Mouse (Mus musculus) layer of hippocampus, adult 2 months (tissue): ENCODE measurements around the gene Apc2. TPM values are rescaled to one million over a fixed set of nuclear protein-coding genes. Genes with fewer than 3 reads are reported as not detected.
"Not testable (repeated sequence)": the region's sequence is repeated elsewhere in the genome, so short reads cannot be mapped to it uniquely, and the experiment has no call there.

Experiments used
- DNase-seq, 2 experiments: peaks; one replicate each; pipeline ENCODE4 v3.0.0; 2022; ENCODE audit warnings: low spot score in 2 of 2
- H3K27ac ChIP-seq: fragments of 200-600 bp; 2 replicates; pipeline ENCODE4 v1.8.1; 2022
- H3K4me3 ChIP-seq: fragments of 200-600 bp; 2 replicates; pipeline ENCODE4 v1.8.1; 2022; ENCODE audit warnings: mild to moderate bottlenecking
- CTCF ChIP-seq: fragments of 200-600 bp; conservative IDR thresholded peaks from 2 replicates; pipeline ENCODE4 v1.8.1; 2022; ENCODE audit warnings: antibody characterized with exemption, mild to moderate bottlenecking, moderate library complexity
- total RNA-seq, 2 experiments: library from RNA; stranded (reverse); gene quantifications; 2 replicates each; pipeline ENCODE4 v1.2.3; 2021

Gene Apc2
- total RNA-seq, 2 experiments from 2014 or later: 98.3 to 110 TPM

DNA sequence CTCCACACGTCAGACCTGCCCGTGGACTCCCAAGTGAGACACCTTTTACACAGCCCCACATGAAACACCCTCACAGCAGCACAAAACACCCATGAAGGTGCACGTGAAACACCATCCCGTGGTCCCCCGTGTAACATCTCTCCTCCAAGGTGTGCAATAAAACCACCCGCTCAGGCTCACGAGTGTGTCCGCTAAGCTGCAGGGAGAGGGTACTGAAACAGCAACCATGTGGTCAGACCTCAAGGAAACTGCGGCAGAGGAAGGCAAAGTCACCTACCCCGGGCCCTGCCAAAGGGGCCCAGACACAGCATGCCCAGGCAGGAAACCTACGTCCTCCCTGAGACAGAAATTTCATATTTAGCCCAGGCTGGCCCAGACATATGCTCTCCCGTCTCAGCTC, 40.5 kb downstream of the Apc2 start:
- DNase-seq: no peak
- no peak overlapping the region for H3K27ac ChIP-seq
- no peak overlapping the region for H3K4me3 ChIP-seq
- no peak for TF ChIP-seq CTCF

DNA sequence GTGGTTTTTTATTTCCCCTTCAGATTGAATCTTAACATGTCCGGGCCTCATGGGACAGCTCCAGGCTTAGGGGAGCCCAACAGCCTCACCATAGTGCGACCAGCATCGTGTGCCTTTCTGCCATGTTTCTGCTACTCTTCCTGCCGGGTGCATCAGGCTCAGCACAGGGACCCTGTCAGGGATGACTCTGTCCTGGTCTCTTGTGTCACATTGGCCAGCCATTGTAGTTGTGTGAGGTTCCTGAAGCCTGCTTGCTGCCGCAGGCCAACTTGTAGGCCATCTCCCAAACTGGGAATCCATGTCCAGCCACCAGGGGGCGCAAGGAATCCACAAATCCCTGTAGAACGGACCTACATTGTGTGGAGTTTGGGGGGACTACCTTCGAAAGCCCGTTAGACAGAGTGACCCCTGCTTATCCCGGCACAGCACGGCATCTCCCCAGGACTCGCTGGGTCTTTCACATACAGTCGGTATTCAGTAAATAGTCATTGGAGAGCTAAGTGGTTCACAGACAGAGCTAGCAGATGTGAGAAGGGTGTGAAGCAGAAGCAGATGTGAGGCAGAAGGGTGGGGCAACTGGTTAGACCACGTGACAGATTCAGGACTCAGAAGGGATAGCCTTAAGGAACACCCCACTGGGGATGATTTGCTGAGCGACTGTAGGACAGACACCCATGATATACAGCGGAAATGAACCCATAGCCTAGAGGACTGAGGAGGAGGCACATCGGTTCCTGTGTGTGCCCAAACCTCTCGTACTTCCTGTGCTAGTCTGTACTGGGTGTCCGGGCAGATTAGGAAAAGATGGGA, 44.4 kb downstream of the Apc2 start:
- Histone ChIP-seq H3K4me3 (no peak overlapping the region), H3K27ac (no peak overlapping the region)
- TF ChIP-seq CTCF: peak; percentile 94
- peak; percentile 76 to 90 for DNase-seq

DNA sequence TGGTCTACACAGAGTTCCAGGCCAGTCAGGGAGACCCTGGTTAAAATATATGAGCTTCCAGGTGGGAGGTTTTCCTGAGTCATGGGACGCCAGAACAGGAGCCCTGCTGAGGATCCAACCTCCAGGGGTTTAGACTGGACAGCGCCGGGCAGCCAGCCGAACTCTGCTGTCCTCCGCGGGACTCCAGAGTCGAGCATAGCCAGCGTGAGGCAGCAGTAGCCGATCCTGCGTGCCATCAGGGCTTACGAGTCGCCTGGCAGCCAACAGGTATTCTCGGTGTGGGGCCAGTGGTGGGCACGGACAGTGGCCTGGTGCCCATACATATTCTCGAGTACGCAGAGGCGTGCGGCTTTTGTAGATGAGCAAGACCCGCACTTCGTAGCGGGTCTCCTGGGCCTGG, 45.2 kb downstream of the Apc2 start:
- no peak for TF ChIP-seq CTCF
- Histone ChIP-seq H3K27ac (no peak overlapping the region), H3K4me3 (no peak overlapping the region)
- no peak for DNase-seq

DNA sequence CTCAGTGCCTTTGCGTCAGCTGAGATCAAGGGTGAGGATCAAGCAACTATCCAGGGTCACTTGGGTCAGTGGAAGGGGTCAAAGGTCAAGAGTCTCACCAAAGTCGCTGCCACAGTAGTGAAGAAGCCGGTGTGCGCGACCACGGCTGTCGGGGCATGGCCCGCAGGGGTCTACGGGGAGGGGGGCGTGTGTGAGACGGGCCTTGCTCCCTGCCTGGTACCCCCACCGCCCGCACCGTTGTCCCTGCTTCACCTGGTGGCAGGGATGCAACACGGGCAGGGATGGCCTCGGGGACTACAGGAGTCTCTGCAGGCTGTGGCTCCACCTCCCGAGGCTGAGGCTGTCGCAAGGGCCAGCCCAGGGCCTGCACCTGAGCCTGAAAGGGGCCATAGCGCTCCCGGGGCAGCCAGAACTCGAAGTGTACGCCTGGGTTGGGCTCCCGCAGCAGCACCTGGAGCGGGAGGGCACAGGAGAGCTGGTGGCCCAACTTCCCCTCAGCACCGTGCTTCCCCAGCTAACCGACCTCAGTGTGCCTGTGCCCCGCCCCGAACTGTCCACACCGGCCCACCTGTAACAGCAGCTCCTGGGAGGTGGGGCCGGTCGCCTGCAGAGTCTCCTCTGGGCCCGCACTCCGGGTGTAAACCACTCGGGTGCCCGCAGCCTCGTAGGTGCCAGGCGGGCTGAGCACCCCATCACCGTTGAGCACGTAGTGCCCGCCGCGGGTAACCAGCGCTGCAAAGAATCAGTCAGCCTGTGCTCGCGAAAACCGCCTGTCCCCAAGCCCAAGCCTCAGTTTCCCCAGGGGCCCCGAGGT, 45.9 kb downstream of the Apc2 start:
- peak overlapping the region; percentile 44; the same call in 1 of the 2 replicates for H3K4me3 ChIP-seq
- no peak overlapping the region for H3K27ac ChIP-seq
- no peak for DNase-seq
- no peak for TF ChIP-seq CTCF

DNA sequence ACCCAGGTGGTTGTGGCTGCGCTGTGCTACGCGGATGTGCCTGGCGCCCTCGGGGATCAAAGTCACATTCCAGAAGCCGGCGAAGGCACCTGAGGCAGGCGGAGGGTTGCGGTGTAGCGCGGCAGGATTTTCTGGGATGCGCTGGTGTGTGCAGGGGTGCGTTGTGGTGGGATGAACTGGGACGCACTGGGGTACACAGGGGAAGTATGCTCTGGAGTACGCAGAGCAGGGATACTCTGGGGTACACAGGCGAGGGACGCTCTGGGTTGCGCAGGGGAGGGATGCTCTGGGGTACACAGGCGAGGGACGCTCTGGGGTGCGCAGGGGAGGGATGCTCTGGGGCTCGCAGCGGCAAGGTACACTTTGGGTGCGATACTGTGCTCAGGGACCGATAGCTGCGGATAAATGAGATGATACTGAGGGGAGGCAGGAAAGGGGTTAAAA, 46.5 kb downstream of the Apc2 start:
- H3K27ac ChIP-seq: no peak overlapping the region
- no peak for DNase-seq
- TF ChIP-seq CTCF: no peak
- peak overlapping the region; percentile 44; the same call in 1 of the 2 replicates for H3K4me3 ChIP-seq

DNA sequence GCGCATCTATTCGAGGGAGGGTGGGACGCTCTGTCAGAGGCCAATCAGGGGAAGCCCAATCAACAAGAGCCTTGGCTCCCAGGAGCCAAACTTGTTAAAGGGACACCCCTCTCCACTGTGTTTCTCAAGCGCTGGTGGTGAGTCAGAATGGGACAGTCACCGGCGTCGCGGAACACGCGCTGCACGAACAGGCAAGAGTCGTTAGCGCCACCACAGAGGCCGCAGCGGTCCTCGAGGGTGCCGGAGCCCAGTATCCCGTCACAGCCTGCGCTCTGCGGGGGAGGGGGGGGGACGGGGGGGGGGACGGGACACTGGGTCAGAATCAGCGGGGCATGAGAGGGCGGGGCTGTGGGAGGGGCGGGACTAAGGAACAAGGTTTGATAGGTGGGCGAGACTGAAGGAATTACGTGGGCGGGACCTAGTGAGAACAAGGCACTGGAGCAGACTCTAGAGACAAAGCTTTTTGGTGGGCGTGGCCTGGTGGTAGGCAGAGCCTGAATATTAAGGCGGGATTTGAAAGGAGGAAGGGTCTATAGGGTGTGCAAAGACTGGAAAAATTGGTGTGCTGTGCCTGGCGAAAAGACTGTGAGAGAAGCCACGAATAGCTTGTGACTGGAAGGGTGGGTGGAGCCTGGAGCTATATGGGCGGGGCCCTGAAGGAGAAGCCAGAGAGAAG, 47.1 kb downstream of the Apc2 start:
- peak in 1 of 2 experiments; percentile 48 for DNase-seq
- TF ChIP-seq CTCF: no peak
- Histone ChIP-seq H3K27ac (peak overlapping the region; percentile 82), H3K4me3 (peak overlapping the region; percentile 44)

DNA sequence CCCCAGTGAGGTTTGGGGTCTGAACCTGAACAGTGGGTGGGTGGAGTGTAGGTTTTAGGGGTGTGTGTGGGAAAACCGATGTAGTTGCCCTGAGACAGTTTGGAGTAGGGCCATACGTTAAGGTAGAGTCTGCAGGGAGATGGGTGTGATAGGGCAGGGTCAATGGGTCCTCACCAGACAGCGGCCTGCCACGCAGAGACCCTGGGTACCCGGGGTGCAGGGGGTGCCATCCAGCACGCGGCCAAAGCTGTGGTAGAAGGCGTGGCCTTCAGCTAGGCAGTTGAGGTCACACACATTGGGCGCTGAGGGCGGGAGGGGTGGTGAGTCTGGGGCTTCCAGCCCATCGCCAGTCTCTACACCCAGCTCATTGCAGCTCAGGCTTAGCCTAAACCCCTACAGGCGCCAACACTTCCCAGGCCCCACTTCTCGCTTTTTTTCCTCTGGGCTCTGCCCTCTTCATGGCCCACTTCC, 47.7 kb downstream of the Apc2 start:
- Histone ChIP-seq H3K4me3 (peak overlapping the region; percentile 44), H3K27ac (peak overlapping the region; percentile 82)
- TF ChIP-seq CTCF: no peak
- DNase-seq: no peak

DNA sequence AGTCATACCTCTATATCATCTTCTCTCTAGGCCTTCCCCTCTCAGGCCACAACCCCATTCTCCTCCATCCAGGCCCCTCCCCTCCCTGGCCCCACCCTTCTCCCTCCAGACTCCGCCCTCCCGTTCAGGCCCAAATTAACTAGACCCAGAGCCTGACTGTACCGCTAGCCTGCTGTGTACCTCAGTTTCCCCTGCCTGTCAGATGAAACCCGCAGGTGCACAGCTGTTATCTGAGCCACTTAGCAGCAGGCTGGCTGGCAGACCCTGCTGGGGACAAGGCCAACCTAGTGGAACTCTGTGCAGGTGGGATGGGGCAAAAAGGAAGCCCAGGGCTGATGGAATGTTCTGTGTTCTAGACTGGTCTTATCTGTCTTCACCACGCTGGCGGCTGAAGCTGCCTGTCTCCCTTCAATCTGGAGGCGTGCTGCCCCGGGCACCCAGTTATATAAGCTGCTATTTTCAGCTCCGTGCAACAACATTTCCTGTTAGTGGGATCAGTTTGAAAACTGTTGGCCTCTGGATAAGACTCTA, 48.4 kb downstream of the Apc2 start:
- DNase-seq: peak in 1 of 2 experiments; percentile 42
- H3K4me3 ChIP-seq: peak overlapping the region; percentile 44
- peak overlapping the region; percentile 82 for H3K27ac ChIP-seq
- no peak for TF ChIP-seq CTCF

DNA sequence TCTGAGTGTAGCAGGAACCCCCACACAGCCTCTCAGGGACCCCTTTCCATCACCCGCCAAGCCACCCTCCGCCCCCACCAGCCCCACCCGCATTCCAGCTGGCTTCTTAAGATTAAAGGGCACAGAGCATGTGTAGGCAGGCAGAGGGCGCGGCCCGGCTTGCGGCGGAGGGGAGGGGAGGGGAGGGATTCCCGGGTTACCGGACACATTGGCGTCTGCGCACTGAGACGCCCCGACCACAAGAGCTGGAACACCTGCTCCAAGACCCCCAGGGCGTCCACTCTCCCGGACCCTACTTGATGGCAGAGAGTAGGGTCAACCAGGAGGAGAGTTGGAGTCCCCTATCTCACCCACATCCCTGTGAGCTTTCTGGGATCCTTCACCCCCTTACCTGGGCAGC, 49.3 kb downstream of the Apc2 start:
- DNase-seq: no peak
- no peak for TF ChIP-seq CTCF

DNA sequence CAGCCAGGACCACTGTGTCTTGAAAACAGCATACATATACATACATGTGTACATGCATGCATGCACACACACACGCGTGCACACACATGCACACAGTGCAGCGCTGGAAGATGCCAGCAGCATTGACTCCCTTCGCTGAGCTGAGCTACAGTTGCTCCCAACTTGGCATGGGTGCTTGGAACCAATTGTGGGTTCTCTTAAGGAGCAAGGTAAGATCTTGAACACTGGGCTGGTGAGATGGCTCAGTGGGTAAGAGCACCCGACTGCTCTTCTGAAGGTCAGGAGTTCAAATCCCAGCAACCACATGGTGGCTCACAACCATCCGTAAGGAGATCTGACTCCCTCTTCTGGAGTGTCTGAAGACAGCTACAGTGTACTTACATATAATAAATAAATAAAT, 50.2 kb downstream of the Apc2 start:
- H3K27ac ChIP-seq, DNase-seq, H3K4me3 ChIP-seq: not testable (repeated sequence)

More for the DNA sequence above, 49.3 kb downstream of the Apc2 start:
- H3K27ac ChIP-seq: peak overlapping the region; percentile 82
- no peak overlapping the region for H3K4me3 ChIP-seq

DNA sequence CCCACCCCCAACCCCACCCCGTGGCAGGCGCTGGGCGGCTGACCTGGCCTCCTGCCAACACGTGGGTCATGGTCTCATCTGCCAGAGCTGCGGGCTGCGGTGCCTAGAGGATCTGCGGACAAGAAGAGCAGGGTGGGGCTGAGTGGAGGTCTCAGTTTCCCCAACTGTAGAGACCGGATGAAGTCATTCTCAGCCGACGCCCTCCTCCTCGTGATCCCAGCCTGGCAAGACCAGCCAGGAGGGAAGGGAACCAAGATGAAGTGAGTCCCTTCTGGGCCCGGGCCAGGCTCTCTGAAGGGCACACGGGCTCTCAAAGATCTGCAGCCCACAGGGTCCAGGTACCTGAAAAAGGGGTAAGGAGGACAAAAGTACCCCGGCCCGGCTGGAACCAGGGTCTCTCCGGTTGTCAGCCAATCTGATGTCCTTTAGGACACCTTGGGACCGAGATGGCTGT, 51.8 kb downstream of the Apc2 start:
- no peak for DNase-seq
- 0 out of 2 replicates have a peak overlapping the region, but pooled peaks have one; percentile 14 for H3K27ac ChIP-seq
- H3K4me3 ChIP-seq: peak overlapping the region; percentile 47; the same call in 1 of the 2 replicates
- no peak for TF ChIP-seq CTCF

DNA sequence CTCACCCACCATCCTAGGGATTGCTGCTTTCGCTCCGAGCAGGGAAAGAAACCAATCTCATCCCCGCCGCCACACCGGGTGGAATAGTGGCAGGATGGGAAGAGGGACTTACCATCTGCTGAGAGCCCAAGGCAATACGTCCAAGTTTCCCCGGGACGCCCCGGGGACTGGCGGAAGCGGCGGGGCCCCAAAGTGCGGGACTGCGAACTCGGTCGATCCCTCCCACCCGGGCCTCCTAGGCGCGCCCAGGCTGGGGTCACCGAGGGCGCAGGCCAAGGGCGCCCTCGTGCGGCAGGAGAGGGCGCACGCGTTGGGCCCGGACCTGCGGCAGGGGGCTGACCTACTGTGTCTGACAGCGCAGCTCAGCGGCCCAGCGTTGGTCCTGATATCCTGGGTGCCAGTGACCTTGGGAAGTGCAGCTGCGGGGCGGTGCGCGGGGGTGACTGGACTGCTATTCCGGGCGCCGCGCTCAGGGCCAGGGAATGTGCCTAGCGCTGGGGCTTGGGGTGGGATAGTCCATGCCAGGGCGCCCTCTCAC, 52.5 kb downstream of the Apc2 start, which contains the start of gene Adamtsl5:
Adamtsl5 (minus strand) TSS at position 169 of the 538 bp plus-strand sequence.
- H3K27ac ChIP-seq: 0 out of 2 replicates have a peak within 1 kb of the TSS, but pooled peaks have one; percentile 14
- TF ChIP-seq CTCF: peak; percentile 82
- H3K4me3 ChIP-seq: peak within 1 kb of the TSS; percentile 47
- DNase-seq: no peak
